Mouse (Mus musculus) lung, adult 2 months (tissue): Measurements from ENCODE around the gene Fscn2. TPM values are rescaled to one million over a fixed set of nuclear protein-coding genes. Genes with fewer than 3 reads are reported as not detected.

ENCODE experiments used
- DNase-seq: peaks from one replicate; pipeline ENCODE4 v3.0.0; 2022
- H3K4me1 ChIP-seq: fragments of 200-500 bp; 2 replicates; pipeline ENCODE4 v1.6.1; 2011; ENCODE audit warnings: low read length; ENCODE audit not compliant: control insufficient read depth, insufficient read depth
- H3K4me3 ChIP-seq: fragments of 200-500 bp; replicated peaks from 2 replicates; pipeline ENCODE3; 2011; ENCODE audit warnings: low read depth, mild to moderate bottlenecking, control low read depth, low read length; ENCODE audit errors: extremely low read depth
- CTCF ChIP-seq: fragments of 200-500 bp; IDR thresholded peaks from 2 replicates; pipeline ENCODE4 v1.5.1; 2011; ENCODE audit warnings: mild to moderate bottlenecking, low read length, control low read depth; ENCODE audit not compliant: insufficient read depth
- POLR2A ChIP-seq: fragments of 200-500 bp; IDR thresholded peaks from 2 replicates; pipeline ENCODE4 v1.6.1; 2011; ENCODE audit warnings: low read depth, mild to moderate bottlenecking, control low read depth, low read length, borderline replicate concordance; ENCODE audit errors: extremely low read depth
- WGBS: fragments of 180-500 bp; shearing (Covaris S2); methylation state at CpG from one replicate; pipeline ENCODE4 v1.1.7; 2018; 5-methylcytosine and 5-hydroxymethylcytosine counted together
- polyA plus RNA-seq: library from polyadenylated mRNA; depleted of rRNA; stranded (reverse); fragments of >200 nt; gene quantifications from 2 replicates; pipeline ENCODE4 v1.2.3, GENCODE M21; 2012; rRNA removed

The Fscn2 gene
- 0.06 and 0.60 TPM in 2 replicates for polyA plus RNA-seq

GRCm38 (mm10) chr11:120361295-120361694, at the start of gene Fscn2:
Fscn2 (plus strand) TSS chr11:120361534.
- 81% methylated on average over 10 of the region's 10 CpGs for WGBS
- TF ChIP-seq CTCF (no peak), POLR2A (no peak)
- H3K4me3 ChIP-seq = no peak within 1 kb of the TSS
- 0 out of 2 replicates have a peak, but pooled peaks cover 2% of the 10 kb centered on the region for H3K4me1 ChIP-seq
- no peak for DNase-seq

- WGBS = 60% methylated on average over 10 of the region's 10 CpGs
- peak; percentile 53 for DNase-seq
These were observed 49.8 kb upstream of the Fscn2 start for GRCm38 (mm10) chr11:120311561-120311960.

DNA sequence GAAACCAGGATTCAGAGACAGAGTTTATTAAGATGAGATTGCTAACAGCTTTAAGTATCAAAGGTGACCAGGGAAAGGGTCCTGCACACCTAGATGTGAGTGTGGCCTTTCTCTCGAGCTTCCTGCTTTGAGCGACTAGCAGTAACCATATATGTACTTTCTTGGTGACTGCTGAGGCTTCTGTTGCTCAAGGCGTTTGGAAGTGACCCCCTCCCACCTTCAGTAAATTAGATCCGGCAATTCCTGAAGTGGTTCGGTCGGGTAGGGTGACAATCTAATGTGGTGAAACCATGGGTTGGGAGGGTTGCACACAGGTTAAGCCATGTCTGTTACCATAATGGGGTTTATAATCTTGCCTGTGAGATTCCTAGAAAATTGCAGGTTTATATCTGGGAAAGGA, 49.3 kb upstream of the Fscn2 start:
- TF ChIP-seq POLR2A (no peak), CTCF (no peak)
- no peak overlapping the region for H3K4me3 ChIP-seq
- WGBS = 81% methylated on average over 6 of the region's 6 CpGs
- no peak for DNase-seq
- H3K4me1 ChIP-seq = peaks cover 9% of the 10 kb centered on the region; the same call in 1 of the 2 replicates

More at GRCm38 (mm10) chr11:120311561-120311960, 49.8 kb upstream of the Fscn2 start:
- Histone ChIP-seq H3K4me3 (no peak overlapping the region), H3K4me1 (peaks cover 9% of the 10 kb centered on the region; the same call in 1 of the 2 replicates)
- TF ChIP-seq POLR2A (no peak), CTCF (no peak)

- WGBS = 45% methylated on average over 6 of the region's 6 CpGs
- H3K4me3 ChIP-seq = no peak overlapping the region
- TF ChIP-seq CTCF (no peak), POLR2A (no peak)
- H3K4me1 ChIP-seq = peaks cover 9% of the 10 kb centered on the region; the same call in 1 of the 2 replicates
- DNase-seq = no peak
These were observed 47.2 kb upstream of the Fscn2 start for GRCm38 (mm10) chr11:120313906-120314685.

GRCm38 (mm10) chr11:120314721-120315415, 46.5 kb upstream of the Fscn2 start:
- H3K4me3 ChIP-seq = no peak overlapping the region
- peaks cover 9% of the 10 kb centered on the region; the same call in 1 of the 2 replicates for H3K4me1 ChIP-seq
- DNase-seq = no peak
- TF ChIP-seq POLR2A (no peak), CTCF (no peak)
- 58% methylated on average over 16 of the region's 16 CpGs for WGBS

- DNase-seq = no peak
- WGBS = 34% methylated on average over 4 of the region's 4 CpGs
- no peak for TF ChIP-seq POLR2A
- TF ChIP-seq CTCF = no peak
These were observed 45.9 kb upstream of the Fscn2 start for GRCm38 (mm10) chr11:120315416-120315761.

DNA sequence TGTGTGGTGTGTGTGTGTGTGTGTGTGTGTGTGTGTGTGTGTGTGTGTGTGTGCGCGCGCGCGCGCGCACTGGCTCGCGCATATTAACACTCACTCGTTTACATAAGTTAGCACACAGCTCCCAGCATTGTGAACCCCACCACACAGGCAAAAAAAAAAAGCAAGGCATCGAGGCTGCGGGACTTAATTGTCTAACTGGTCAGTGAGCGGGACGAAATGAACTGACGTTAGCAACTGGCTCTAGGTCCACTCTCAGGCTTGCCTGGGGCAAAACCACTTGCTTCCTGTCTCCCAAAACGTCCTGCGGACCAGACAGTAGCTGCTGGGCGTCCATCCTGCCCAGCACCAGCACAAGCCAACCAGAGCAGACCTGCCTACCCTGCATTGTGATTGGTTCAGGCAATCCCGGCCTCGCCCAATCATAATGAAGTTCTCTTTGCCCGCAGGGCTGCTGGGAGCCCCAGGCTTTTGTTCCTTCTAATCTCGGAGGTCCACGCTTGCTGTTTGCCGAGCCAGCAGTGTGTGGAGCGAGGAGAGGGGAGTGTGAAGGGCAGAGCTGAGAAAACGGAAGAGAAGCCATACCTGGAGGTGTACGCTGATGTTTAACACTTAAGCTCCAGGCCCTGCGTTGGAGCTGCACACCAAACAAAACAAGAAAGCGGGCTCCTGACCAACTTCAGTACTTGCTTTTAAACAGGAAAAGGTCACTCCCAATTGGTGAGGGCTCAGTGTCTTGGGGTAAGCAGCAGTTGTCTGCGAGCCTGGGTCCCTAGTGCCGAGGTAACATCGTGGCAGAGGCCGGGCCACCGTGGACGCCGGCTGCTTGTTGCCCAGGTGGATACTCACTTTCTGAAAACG, 45.3 kb upstream of the Fscn2 start:
- H3K4me1 ChIP-seq = peaks cover 5% of the 10 kb centered on the region; the same call in 1 of the 2 replicates
- peak overlapping the region; percentile 77 for H3K4me3 ChIP-seq
- WGBS = 3% methylated on average over 37 of the region's 37 CpGs
- DNase-seq = peak; percentile 88
- no peak for TF ChIP-seq CTCF
- peak; percentile 78; the same call in 1 of the 2 replicates for TF ChIP-seq POLR2A

More at GRCm38 (mm10) chr11:120315416-120315761, 45.9 kb upstream of the Fscn2 start:
- Histone ChIP-seq H3K4me1 (peaks cover 8% of the 10 kb centered on the region; the same call in 1 of the 2 replicates), H3K4me3 (no peak overlapping the region)

GRCm38 (mm10) chr11:120316690-120317254, 44.6 kb upstream of the Fscn2 start:
- peak; percentile 51; the same call in 1 of the 2 replicates for TF ChIP-seq POLR2A
- no peak for TF ChIP-seq CTCF
- 7% methylated on average over 13 of the region's 13 CpGs for WGBS
- DNase-seq = peak; percentile 50

GRCm38 (mm10) chr11:120317456-120317855, 43.9 kb upstream of the Fscn2 start:
- Histone ChIP-seq H3K4me1 (0 out of 2 replicates have a peak, but pooled peaks cover 2% of the 10 kb centered on the region), H3K4me3 (no peak overlapping the region)
- 47% methylated on average over 7 of the region's 7 CpGs for WGBS
- no peak for DNase-seq
- TF ChIP-seq POLR2A = no peak
- TF ChIP-seq CTCF = no peak

More at GRCm38 (mm10) chr11:120316690-120317254, 44.6 kb upstream of the Fscn2 start:
- Histone ChIP-seq H3K4me3 (peak overlapping the region; percentile 57), H3K4me1 (0 out of 2 replicates have a peak, but pooled peaks cover 2% of the 10 kb centered on the region)
